Mouse (Mus musculus): ENCODE measurements at regions not wholly inside any gene's neighbourhood (a gene's known extent, or its start where the extent isn't known, plus 50 kb on each side); places are given as distances from the start of the nearest gene placed in this dataset.

- dilution Hi-C loops (cut with MboI; ENCODE audit: extremely low pct_ligation_motif_present, extremely low pct_unique_long_range_greater_than_20kb, low sequenced_read_pairs) (no loop called here), in situ Hi-C loops (cut with MboI; ENCODE audit: low pct_ligation_motif_present, low pct_unique_long_range_greater_than_20kb, low sequenced_read_pairs) (no loop called here)
- H3K4me3 ChIP-seq (replicated peaks in 1 of 3; ENCODE audit: low read depth in 2 of 3, low read length in 2 of 3, poor library complexity in 1 of 3), result no peak overlapping the region
- peaks cover 80% of the 10 kb centered on the region for H3K9me3 ChIP-seq (replicated peaks; ENCODE audit: low read length)
- no peak overlapping the region for H3K4me2 ChIP-seq (ENCODE audit: insufficient read depth, low read depth, poor library complexity, severe bottlenecking)
- no peaks in the 10 kb centered on the region for H3K79me2 ChIP-seq (replicated peaks; ENCODE audit: control insufficient read depth, extremely low read depth, insufficient read depth, poor library complexity, severe bottlenecking)
- no peaks in the 10 kb centered on the region for H3K27me3 ChIP-seq (replicated peaks)
- no peak for DNase-seq (ENCODE audit: extremely low read depth)
- H3K4me1 ChIP-seq (ENCODE audit: control insufficient read depth in 1 of 2, insufficient read depth in 2 of 2), result no peaks in the 10 kb centered on the region
- no peak overlapping the region for H3K9ac ChIP-seq (ENCODE audit: insufficient read depth, low read depth)
- H3K27ac ChIP-seq (ENCODE audit: insufficient read depth, low read depth), result no peak overlapping the region
- H3K36me3 ChIP-seq (replicated peaks in 1 of 2; ENCODE audit: control insufficient read depth in 1 of 2, insufficient read depth in 1 of 2, low read length in 1 of 2), result no peaks in the 10 kb centered on the region
- TF ChIP-seq UBTF (IDR thresholded peaks at IDR 0.05; ENCODE audit: low read depth, low read length) (no peak), RAD21 (IDR thresholded peaks at IDR 0.05; ENCODE audit: low read depth, low read length) (no peak), MEF2A (IDR thresholded peaks at IDR 0.05; ENCODE audit: borderline replicate concordance, low read depth, low read length) (no peak)
These were observed 50.7 kb upstream of the Gm7361 start for GRCm38 (mm10) chr5:26206766-26207122.

DNA sequence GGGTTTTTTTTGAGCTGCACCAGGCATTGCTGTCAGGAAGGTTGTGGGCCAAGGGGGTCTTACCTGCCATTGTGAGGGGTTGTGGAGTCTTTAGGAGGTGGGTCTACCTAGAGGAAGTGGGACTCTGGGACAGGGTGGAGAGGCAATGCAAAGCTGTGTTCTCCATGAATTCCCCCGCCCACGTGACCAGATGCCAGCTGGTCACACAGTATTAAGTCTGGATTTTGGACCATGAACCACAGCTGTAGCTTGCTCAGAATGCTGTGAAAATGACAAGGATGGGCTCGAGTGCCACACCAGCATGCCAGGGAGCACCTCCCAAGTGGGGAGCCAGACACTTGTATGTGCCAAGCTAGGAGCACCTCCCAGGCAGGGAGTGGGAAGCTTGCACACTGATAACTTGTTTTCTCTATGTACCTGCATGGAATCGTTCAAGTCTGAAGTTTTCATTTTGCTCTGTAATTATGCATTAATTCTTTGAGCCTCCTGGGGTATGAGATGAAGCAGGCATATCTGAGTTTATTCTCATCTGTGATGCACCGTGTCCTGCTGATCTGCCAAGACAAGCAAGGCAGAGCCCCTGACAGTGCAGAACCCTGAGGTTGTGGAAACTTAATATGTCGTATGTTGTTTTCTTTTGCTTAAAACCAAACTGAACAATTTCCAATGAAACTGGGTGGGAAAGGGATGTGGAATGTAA lies 51.3 kb upstream of the Gm7361 start:
- Histone ChIP-seq H3K9ac (ENCODE audit: insufficient read depth, low read depth) (no peak overlapping the region), H3K79me2 (replicated peaks; ENCODE audit: control insufficient read depth, extremely low read depth, insufficient read depth, poor library complexity, severe bottlenecking) (no peaks in the 10 kb centered on the region), H3K27ac (ENCODE audit: insufficient read depth, low read depth) (no peak overlapping the region), H3K4me3 (replicated peaks in 1 of 3; ENCODE audit: low read depth in 2 of 3, low read length in 2 of 3, poor library complexity in 1 of 3) (no peak overlapping the region), H3K4me2 (ENCODE audit: insufficient read depth, low read depth, poor library complexity, severe bottlenecking) (no peak overlapping the region), H3K9me3 (replicated peaks; ENCODE audit: low read length) (peaks cover 78% of the 10 kb centered on the region), H3K36me3 (replicated peaks in 1 of 2; ENCODE audit: control insufficient read depth in 1 of 2, insufficient read depth in 1 of 2, low read length in 1 of 2) (no peaks in the 10 kb centered on the region), H3K4me1 (ENCODE audit: control insufficient read depth in 1 of 2, insufficient read depth in 2 of 2) (no peaks in the 10 kb centered on the region), H3K27me3 (replicated peaks) (no peaks in the 10 kb centered on the region)
- in situ Hi-C loops (cut with MboI; ENCODE audit: low pct_ligation_motif_present, low pct_unique_long_range_greater_than_20kb, low sequenced_read_pairs), result no loop called here
- DNase-seq (ENCODE audit: extremely low read depth), result no peak
- dilution Hi-C loops (cut with MboI; ENCODE audit: extremely low pct_ligation_motif_present, extremely low pct_unique_long_range_greater_than_20kb, low sequenced_read_pairs), result no loop called here
- TF ChIP-seq JUN (IDR thresholded peaks at IDR 0.05; ENCODE audit: insufficient read depth, low read depth, low read length) (no peak), E2F4 (IDR thresholded peaks at IDR 0.05; ENCODE audit: insufficient replicate concordance, low read depth, low read length) (no peak)

DNA sequence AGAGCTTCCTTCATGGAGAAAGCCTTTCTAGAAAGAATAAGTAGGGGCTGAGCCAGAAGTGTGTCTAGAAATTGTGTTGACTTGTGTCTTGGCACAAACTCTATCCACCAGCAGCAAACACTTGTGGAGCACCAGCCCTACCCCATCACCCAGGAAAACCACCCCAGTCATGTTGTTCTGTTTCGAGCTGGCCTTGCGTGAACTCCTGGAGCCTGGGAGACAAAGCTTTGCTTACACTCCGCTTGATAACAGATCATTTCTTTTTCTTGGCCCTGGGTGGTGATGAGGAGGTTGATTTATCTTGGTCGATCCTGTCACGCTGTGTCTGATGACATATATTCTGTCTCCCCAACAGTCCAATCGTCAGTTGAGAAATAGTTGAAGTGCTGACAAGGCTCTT lies 55.0 kb upstream of the Gm7361 start:
- no peaks in the 10 kb centered on the region for H3K27me3 ChIP-seq (replicated peaks)
- no peak overlapping the region for H3K9ac ChIP-seq (ENCODE audit: insufficient read depth, low read depth)
- TF ChIP-seq BHLHE40 (IDR thresholded peaks at IDR 0.05; ENCODE audit: low read depth, low read length) (no peak), GABPA (IDR thresholded peaks at IDR 0.05; ENCODE audit: insufficient replicate concordance, low read depth, low read length) (no peak), MAZ (IDR thresholded peaks at IDR 0.05; ENCODE audit: low read depth, low read length) (no peak)
- H3K79me2 ChIP-seq (replicated peaks; ENCODE audit: control insufficient read depth, extremely low read depth, insufficient read depth, poor library complexity, severe bottlenecking), result no peaks in the 10 kb centered on the region
- H3K27ac ChIP-seq (ENCODE audit: insufficient read depth, low read depth), result no peak overlapping the region
- no peak overlapping the region for H3K4me2 ChIP-seq (ENCODE audit: insufficient read depth, low read depth, poor library complexity, severe bottlenecking)
- no peaks in the 10 kb centered on the region for H3K4me1 ChIP-seq (ENCODE audit: control insufficient read depth in 1 of 2, insufficient read depth in 2 of 2)
- no peak overlapping the region for H3K4me3 ChIP-seq (replicated peaks in 1 of 3; ENCODE audit: low read depth in 2 of 3, low read length in 2 of 3, poor library complexity in 1 of 3)
- no peak for DNase-seq (ENCODE audit: extremely low read depth)
- dilution Hi-C loops (cut with MboI; ENCODE audit: extremely low pct_ligation_motif_present, extremely low pct_unique_long_range_greater_than_20kb, low sequenced_read_pairs) (no loop called here), in situ Hi-C loops (cut with MboI; ENCODE audit: low pct_ligation_motif_present, low pct_unique_long_range_greater_than_20kb, low sequenced_read_pairs) (no loop called here)
- H3K9me3 ChIP-seq (replicated peaks; ENCODE audit: low read length), result peaks cover 72% of the 10 kb centered on the region
- H3K36me3 ChIP-seq (replicated peaks in 1 of 2; ENCODE audit: control insufficient read depth in 1 of 2, insufficient read depth in 1 of 2, low read length in 1 of 2), result no peaks in the 10 kb centered on the region
